Mouse (Mus musculus): ENCODE measurements at regions not wholly inside any gene's neighbourhood (a gene's known extent, or its start where the extent isn't known, plus 50 kb on each side); places are given as distances from the start of the nearest gene placed in this dataset.
"Not testable (repeated sequence)": the region's sequence is repeated elsewhere in the genome, so short reads cannot be mapped to it uniquely, and the experiment has no call there.

DNA sequence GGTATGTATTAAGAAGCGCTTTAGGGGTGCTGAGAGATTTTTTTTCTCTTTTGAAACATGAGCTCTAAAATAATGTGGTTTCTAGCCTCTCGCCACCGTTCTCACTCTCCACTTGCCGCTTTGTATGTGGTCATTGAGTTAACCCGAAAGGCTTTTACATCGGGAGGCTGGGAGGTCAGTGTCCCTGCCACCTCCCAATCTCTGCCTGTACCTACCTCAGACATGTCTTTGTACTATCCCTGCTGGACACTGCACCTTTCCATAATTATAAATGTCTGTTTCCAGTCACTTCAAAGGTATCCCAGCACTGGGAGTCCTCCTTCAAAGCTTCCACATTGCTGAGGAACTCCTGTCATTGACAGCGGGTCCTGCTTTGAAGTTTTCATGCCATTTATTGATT, 347.6 kb upstream of the Tbc1d2b start:
- no peak for DNase-seq (ENCODE audit: inconsistent age in 2 of 2, low spot score in 1 of 2)

DNA sequence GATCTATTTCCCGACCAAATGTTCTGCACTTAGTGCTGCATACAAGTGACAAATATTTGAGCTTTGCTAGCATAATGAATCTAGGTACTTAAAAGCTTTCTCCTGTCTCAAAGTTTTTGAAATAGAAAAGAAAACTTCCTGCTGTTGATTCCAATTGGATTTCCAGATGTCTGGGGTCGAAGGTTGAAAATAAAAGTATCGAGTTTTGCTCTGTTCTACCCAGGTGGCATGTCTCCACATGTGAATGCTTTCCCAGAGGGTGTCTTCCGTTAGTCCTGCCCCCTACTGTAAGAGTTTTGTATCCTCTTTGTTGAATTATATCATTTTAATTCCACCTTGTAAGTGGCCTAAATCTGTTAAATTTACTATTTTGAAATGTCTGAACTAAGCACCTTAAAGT, 327.3 kb upstream of the Tbc1d2b start:
- no peak for DNase-seq (ENCODE audit: inconsistent age in 2 of 2, low spot score in 1 of 2)

DNA sequence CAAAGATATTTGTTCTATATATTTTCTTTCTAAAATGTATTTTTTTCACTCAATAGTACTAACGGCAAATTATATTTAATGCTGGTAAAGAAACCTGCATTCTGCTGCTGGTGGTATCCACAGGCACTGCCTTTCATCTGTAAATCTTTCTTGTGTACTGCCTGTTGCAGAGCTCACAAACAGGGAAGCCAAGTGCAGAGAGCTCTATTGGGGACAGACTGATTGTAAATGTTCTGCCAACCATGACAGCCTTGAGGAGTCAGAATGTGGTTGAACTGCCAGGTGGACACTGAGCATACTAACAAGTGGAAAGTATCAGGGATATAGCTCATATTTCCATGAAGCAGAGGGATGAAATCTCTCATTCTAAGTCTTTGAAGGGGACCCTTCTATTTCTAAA, 286.1 kb upstream of the Tbc1d2b start:
- DNase-seq (ENCODE audit: inconsistent age in 2 of 2, low spot score in 1 of 2) = no peak

DNA sequence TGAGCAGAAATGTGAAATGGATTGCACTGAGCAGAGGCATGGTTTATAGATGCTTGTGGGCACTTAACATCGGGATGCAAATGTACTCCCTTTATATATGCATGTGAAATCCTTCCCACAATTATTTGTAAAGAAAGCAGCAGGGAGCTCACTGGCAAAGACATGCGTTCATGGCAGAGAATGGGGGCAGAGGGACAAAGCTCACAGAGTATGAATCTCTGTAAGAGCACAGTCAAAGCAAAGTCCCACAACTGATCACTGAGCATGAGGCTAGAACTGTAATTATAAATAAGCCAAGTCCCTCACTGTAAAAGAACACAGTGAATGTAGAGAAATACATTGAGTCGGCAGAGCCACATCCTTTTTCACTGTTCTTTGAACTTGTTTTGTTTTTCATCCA, 285.6 kb upstream of the Tbc1d2b start:
- no peak for DNase-seq (ENCODE audit: inconsistent age in 2 of 2, low spot score in 1 of 2)

DNA sequence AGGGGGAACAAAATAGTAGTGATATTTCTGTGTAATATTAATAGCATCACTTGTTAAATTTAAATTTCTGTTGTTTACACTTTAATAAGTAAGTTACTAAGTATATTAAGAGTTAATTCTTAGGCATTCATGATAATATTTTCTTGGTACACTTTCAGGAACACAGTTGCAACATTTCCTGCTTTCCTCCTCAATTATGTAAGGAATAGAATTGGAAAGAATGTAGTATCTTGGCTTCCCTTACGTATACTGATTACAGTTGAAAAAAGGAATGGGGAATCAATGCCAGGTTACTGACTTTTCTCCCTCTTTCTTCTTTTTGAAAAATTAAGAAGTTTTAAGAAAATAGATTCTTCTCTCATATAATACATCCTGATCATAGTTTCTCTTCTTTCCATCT, 277.3 kb upstream of the Tbc1d2b start:
- DNase-seq (ENCODE audit: inconsistent age in 2 of 2, low spot score in 1 of 2) = no peak

DNA sequence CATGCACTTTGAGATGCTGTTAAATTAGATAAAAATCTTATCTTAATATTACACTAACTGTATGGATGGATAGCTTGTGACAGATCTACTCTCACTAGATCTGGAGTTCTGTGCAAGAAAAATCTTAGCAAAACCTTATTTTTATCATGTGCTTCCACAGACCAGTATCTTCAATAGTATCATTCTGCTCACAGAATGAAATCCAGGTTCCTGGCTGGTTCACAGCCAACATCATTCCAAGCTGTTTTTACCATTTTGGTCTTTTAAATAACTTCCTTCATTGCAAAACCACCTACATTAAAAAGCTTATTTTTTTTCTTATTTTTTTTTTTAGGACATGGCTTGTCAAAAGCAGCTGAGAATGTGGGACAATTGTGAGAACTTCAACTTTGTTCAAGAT, 276.1 kb upstream of the Tbc1d2b start:
- DNase-seq (ENCODE audit: inconsistent age in 2 of 2, low spot score in 1 of 2) = no peak

DNA sequence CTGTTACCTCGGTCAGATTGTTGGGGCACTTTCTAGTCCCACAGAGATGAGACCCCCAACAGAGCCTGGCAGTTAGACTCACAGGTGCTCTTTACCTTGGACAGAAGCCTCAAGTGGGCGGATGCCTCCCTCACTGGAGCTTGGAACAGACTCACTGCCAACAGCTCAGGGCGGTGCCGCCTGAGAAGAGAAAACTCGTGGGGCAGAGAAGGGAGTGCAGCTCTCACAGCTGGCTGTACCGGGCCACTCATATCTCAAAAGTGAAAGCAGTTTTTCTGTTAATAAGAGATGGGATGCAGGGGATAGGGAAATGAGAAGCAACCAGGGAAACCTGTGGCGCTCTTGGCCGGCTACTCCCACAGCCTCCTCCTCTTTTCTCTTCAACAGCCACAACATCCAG, 267.1 kb upstream of the Tbc1d2b start:
- DNase-seq (ENCODE audit: inconsistent age in 2 of 2, low spot score in 1 of 2) = not testable (repeated sequence)

DNA sequence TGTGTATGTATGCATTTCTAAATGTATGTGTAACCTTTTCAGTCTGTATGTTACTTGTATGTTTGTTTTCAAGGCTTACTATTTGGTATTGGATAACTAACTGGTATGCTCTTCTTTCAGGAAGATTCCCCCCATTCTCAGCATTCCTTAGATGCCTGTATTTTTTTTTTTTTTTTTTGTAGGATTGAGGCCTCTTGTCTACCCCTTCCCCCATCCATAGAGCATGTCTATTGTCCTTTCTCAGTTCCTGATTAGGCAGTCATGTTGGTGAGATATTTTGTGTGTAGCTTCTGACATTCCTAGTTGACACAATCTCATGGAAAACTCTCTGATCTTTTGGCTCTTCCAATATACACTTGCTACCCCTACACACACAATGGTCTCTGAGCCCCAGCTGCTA, 262.8 kb upstream of the Tbc1d2b start:
- DNase-seq (ENCODE audit: inconsistent age in 2 of 2, low spot score in 1 of 2) = no peak

DNA sequence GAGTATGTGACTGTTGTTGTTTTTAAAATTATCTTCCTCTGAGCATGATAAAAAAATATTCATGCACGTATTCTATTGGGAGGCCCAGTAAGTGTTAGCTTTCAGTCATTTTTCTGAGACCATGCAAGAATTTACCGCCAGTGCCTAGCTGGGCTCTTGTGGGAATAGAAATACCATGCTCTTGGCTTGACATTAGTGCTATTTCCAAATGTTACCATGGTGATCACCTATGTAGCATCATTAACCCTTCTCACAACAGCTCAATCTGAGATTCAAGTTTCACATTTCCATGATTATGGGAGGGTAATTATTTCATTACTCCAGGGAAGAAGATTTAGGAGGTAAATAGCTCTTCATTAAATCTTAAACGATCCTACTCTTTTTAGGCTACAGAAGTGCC, 250.6 kb upstream of the Tbc1d2b start:
- no peak for DNase-seq (ENCODE audit: inconsistent age in 2 of 2, low spot score in 1 of 2)

DNA sequence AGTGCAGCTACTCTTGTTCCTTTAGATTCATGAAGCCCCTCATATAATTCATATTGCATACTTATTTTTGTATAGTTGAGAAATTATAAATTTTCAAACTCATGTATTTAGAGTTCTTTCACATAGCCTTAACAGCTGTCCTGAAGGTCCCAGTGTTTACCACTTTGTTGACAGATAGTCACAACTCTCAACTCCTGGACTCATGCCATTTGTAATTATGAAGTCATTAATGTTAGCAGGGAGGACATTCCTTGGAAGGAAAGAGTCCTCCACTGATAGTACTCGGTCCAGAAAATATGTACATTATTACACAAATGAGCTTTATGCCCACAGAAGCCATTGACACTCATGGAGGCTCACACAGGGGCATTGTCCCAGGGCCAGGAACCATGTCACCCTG, 224.3 kb upstream of the Tbc1d2b start:
- DNase-seq (ENCODE audit: inconsistent age in 2 of 2, low spot score in 1 of 2) = no peak

DNA sequence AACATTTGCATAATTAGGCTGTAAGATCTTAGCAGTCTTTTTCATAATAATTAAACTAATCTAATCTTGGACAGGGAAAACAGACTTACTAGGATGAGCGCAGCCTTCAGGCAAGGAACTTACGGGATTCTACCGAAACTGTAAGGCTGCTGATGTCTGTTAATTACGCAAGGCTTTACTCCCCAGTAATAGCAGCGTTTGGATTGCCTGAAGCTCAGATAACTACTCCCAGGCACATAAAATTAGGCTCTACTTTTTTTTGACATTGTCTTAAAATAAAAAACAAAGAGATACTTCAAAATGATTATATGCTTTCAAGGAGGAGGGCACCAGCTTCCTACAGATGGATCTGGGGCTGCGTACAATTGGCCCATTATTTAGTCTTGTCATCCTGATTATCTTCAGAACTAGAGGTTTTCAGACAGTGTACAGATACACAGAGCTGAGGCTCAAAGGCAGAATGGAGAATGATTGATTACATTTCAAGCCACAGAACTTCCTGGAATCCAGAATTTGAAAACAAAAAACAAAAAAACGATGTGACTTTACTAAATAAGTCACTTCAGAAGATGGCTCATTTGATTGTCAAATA, 220.1 kb upstream of the Tbc1d2b start:
- peak in 1 of 2 experiments; percentile 29 for DNase-seq (ENCODE audit: inconsistent age in 2 of 2, low spot score in 1 of 2)

DNA sequence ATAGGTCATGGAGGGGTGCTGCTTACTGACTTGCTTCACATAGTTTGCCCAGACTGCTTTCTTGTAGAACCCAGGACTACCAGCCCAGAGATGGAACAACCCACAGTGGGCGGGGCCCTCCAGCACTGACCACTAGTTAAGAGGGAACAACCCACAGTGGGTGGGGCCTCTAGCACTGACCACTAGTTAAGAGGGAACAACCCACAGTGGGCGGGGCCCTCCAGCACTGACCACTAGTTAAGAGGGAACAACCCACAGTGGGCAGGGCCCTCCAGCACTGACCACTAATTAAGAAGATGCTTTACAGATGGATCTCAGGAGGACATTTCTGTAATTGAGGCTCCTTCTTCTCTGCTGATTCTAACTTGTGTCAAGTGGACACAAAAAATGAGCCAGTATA, 180.0 kb upstream of the Tbc1d2b start:
- no peak for DNase-seq (ENCODE audit: inconsistent age in 2 of 2, low spot score in 1 of 2)

DNA sequence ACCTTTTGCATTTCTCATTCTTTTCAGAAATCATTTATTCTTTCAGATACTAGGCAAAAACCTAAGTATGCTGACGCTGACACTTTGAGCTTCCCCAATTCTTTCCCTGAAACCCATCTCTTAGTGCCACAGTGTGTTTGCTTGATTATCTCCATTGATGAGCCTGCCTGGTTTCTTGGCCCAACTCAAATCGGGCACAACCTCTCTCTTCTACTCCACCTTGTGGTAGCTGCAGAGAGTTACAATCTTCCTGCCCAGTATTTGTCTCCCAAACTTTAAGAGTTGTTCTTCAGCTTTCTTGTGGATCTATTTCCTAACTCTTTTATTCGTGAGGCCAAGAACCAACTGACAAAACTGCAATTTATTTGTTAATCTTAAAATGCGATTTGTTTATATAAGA, 176.4 kb upstream of the Tbc1d2b start:
- DNase-seq (ENCODE audit: inconsistent age in 2 of 2, low spot score in 1 of 2) = peak; percentile 14 to 69

DNA sequence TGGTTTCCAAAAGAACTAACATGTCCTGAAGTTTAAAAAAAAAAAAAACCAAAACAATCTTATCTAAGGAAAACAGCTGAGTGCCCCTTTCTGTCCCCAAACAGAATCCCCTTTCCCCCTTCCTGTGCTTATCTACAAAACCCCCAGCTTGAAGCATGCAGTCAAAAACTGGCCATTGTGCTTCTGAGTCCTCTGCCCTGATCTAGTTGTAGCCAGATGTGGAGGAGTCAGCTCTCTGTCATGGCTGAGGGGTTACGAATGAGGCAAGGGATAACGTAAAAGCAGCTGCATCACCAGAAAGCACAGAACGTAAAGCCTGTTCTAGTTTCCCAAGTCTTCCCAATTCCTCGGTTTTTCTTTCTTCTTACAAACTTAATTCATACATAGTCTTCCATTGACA, 164.3 kb upstream of the Tbc1d2b start:
- no peak for DNase-seq (ENCODE audit: inconsistent age in 2 of 2, low spot score in 1 of 2)

DNA sequence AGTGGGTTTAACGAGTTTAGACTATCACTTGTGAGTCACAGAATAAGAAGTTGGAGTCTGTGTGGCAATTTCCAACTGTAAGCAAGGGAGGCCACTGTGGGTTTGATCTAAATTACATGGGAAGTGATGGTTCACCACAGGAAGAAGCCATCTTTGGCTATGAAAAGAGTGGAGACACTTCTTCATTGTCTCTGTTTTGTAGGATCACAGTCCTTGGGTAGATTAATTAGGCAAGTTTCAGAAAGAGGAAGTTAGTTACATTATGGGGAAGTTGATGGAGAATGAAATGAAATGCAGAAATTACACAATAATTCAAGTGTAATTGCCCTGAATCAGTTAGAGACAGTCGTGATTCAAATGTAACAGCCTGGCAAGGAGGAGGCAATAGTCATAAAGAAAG, 160.3 kb upstream of the Tbc1d2b start:
- no peak for DNase-seq (ENCODE audit: inconsistent age in 2 of 2, low spot score in 1 of 2)

DNA sequence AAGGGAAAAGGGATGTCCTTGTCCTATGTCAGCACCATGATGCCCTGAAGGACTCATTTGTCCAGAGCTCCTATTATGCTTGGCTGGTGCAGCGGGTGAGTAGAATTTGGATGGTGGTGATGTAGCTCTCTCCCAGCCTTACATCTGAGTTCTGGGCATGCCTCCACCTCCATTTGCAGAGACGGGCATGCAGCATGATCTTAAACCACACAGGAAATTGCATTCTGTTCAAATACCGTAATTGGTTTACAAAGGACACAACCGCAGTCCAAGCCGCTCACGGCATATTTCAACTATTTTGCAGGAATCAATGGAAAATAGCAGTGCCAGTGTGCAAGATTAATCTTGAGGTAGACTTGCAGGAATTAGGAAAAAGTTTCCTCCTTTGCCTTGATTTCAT, 151.1 kb upstream of the Tbc1d2b start:
- DNase-seq (ENCODE audit: inconsistent age in 2 of 2, low spot score in 1 of 2) = no peak

DNA sequence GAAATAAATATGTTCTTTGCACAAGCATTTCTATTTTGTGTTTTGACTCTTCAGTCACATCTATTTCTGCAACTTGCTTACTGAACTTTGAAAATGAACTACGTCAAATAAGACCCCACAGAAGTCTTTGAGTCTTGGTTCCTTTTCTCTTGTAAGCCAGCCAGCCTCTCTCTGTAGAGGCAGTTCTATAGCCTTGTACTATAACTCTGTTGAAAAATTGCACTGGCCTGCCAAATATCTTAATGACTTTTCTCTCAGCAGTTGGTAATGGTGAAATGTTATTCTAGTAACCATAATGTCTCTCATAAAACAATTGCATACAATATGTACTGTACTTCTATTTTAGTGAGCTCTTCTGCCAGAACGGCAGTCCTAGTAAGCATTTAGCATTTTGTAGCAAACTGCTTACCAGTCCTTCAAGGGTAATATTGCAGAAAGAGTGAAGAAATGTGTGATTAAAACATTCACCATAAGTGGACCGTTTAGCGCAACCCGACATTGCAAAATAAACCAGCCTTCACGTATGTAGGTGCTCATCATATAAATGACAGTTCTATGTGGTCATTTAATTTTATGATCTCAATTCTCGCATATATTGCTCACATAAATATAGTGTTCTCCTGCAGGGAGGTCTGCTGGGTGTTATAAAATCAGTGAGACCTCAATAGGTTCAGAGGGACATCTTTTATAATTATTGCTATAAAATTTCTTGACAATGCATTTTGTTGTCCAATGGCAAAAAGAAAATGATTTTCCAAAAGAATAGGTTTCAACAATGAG, 149.3 kb upstream of the Tbc1d2b start:
- DNase-seq (ENCODE audit: inconsistent age in 2 of 2, low spot score in 1 of 2) = no peak

DNA sequence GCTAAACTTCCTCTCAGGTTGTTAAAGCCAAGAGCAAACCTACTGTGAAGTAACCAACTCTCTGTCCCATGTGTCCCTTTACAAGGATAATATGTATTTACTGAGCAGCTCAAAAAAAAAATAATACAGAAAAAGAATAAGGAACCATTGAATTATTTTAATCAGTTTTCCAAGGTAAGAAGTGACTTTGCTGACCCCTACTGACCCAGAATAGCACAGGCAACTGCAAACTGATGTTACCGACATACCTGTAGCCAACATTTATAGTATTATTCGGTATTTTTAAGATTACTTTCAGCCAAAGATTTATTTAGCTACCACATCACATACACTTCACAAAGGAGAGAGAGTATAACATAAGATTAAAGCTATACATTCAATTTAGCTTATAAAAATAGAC, 138.2 kb upstream of the Tbc1d2b start:
- no peak for DNase-seq (ENCODE audit: inconsistent age in 2 of 2, low spot score in 1 of 2)

DNA sequence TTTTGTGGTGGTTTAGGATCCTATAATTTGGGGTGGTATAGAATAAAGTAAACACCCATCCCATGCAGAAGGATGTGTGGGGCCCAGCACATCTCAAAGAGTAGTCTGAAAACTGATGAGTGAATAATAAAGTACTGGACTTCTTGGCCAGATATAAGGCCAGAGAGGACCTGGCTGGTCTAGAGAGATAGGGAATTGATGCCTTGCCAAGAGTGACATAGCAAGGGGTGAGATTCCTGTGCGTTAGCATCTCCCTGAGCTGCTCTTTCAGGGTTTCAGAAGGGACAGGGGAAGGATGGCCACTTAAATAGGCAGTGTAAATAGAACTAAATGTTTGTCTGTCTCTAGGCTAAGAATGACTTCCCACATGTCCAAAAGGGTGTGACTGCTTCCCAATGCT, 137.0 kb upstream of the Tbc1d2b start:
- no peak for DNase-seq (ENCODE audit: inconsistent age in 2 of 2, low spot score in 1 of 2)

DNA sequence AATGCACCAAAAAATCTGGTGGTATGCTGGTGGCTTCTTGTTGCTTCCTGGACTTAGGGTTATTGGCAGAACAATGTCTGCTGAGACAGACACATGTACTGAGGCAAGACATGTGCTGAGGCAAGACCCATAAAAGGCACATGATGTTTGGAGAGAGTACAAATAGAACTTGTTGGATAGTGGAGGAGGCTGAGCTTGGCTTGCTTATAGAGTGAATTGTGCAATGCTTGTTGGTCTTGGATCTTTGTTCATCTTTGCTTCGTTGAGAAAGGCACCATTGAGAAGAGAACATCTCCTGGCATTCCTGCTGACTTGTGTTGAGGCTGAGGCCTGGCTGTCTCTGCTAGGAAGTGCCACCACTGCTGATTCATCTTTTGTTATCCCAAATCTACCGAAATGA, 117.8 kb upstream of the Tbc1d2b start:
- no peak for DNase-seq (ENCODE audit: inconsistent age in 2 of 2, low spot score in 1 of 2)

DNA sequence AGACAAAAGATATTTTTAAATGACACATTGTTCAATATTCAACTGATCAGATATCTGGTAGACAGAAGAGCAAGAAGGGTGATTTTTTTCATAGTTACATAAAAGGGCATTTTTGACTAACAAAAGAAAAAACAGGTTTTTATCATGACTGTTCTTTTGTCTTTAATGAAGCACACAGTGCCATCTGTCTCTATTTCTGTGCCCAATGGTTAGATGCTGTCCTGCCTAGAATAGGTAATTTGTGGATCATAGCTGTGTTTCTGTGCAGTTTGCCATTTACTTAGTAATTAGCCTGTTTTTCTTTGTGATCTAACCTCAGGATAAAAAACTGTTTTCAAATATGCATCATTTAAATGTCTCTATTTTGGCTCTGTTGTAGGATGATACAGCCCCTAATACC, 114.4 kb upstream of the Tbc1d2b start:
- no peak for DNase-seq (ENCODE audit: inconsistent age in 2 of 2, low spot score in 1 of 2)

DNA sequence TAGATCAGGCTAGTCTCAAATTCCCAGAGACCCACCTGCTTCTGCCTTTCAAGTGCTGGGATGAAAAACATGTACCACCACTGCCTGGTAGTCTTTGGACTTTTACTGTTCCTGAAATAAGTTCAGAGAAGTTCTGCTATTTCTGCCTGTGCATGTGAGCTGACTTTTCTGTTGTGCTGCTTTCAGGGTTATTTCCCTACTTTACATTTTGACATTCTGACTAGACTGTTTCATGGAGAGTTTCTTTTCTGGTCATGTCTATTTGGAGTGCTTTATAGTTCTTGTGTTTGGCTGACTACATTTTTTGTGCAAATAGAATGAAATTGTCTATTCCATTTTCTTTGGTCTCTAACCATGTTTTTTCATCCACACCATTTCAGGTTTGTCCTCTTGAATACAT, 109.5 kb upstream of the Tbc1d2b start:
- no peak for DNase-seq (ENCODE audit: inconsistent age in 2 of 2, low spot score in 1 of 2)

DNA sequence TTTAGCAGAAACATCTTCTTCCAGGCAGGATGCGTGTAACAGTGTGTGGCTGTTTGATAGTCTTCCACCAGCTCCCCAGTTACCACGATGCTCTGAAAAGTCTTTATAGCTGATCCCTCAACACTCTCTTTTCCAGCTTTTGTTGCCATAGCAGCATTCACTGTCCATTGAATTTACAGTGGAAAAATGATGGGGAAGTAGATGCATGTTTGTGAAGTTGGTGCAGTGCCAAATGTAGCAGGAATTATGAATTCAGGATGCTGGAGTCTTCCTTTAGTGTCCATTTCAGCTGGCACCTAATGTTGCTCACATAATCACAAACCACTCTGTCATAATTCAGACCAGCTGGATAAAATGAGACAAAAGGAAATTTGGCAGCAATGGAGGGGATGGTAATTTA, 99.0 kb upstream of the Tbc1d2b start:
- no peak for DNase-seq (ENCODE audit: inconsistent age in 2 of 2, low spot score in 1 of 2)

Measured in adrenal gland, adult (tissue).